Mouse (Mus musculus): ENCODE measurements at regions not wholly inside any gene's neighbourhood (a gene's known extent, or its start where the extent isn't known, plus 50 kb on each side); places are given as distances from the start of the nearest gene placed in this dataset.

- TF ChIP-seq CTCF (IDR thresholded peaks at IDR 0.05; ENCODE audit: low read depth), result no peak
- no peak for TF ChIP-seq EP300 (optimal IDR thresholded peaks at IDR 0.05)
Measured at GRCm38 (mm10) chr3:57181587-57181986, 120.2 kb downstream of the Tm4sf1 start.
